Mouse (Mus musculus) spleen, adult 2 months (tissue): ENCODE measurements around the gene Pacsin2.

Experiments
- CTCF ChIP-seq: fragments of 200-500 bp; IDR thresholded peaks from 2 replicates; pipeline ENCODE4 v1.5.1; 2011; ENCODE audit warnings: mild to moderate bottlenecking, inconsistent platforms; ENCODE audit not compliant: insufficient read depth, insufficient read length, insufficient replicate concordance; ENCODE audit errors: extremely low read depth
- POLR2A ChIP-seq: fragments of 200-500 bp; IDR thresholded peaks from 2 replicates; pipeline ENCODE4 v1.6.1; 2011; ENCODE audit warnings: low read depth, low read length, inconsistent platforms

DNA sequence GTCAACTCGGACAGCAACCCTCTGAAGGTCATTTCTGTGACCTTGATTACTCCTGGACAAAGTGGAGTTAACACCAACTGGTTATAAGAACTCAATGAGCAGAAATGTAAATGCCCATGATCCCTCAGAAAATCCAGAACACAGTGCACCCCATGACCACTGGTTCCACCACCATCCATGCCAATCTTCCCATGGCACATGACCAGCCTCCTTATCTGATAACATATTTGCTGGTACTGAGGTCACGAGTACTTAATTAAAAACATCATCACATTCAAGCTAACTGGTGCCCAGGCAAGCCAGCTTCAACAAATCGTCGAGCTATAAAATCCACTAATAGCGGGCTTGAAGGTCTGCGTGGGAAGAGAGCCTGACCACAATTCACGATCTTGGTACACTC, 10.0 kb downstream of the Pacsin2 start:
- TF ChIP-seq POLR2A: no peak
- no peak for TF ChIP-seq CTCF
